9 mouse cellular contexts compared by ENCODE assay signal in the genomic region with DNA sequence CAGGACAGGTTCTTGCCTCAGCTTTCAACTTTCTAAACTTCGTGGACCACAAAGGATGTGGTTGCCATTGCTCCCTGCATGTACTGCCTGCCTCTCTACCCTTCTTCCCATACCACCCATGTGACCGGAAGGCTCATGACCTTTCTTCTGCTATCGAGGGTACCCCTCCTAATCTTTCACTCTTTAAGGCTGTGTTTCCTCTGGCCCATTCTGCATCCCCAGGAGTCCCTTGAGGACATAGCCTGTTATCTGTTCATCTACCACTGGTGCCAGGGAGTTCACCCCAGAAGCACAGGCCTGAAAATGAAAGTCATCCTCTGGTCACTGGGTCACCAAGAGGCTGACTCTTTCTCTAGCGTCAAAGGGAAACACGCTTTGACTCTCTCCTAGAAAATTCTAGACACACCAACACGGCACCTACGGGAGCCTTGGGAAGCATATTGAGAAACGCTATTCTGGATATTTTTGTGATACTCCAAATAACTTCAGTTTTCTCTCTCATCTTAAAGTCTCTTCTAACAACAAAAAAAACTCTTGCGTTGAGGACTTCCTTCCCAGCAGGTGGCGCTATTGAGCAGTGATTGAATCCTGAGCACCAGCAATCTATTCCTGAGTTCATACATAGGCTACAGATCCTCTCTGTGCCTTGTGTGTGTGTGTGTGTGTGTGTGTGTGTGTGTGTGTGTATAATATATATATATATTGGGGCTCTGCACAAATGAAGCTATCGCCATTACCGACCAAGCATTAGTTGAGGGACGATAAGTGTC. TPM values are rescaled to one million over a fixed set of nuclear protein-coding genes. Genes with fewer than 3 reads are reported as not detected.
DNase-seq lines count a peak whose midpoint lies in the region; ATAC-seq and TF ChIP-seq lines count a peak whose summit lies in the region.
"Had no signal": no experiment of that assay in that cellular context is flagged by ENCODE, and none has a peak within 500 bp of the region (broad histone marks: within the 10 kb centered on the region; RNA-seq: fewer than 3 reads in every experiment).

No protein-coding gene starts in this region.

- peak; percentile 20 for DNase-seq in G1E (ENCODE audit: low spot score)
- peak; percentile 85 for DNase-seq in adrenal gland, postnatal 10 days
- peak; percentile 70 for DNase-seq in embryo, embryonic 9.5 days (ENCODE audit: extremely low spot score)
- peak; percentile 78 to 86 for DNase-seq in heart, postnatal 14 days
- DNase-seq in layer of hippocampus, postnatal 36 days = peak; percentile 56 to 62
- DNase-seq in mesoderm, embryonic 11.5 days (ENCODE audit: low read depth, low spot score) = peak; percentile 85
- peak; percentile 59 to 71 for DNase-seq in right cerebral cortex, postnatal 36 days (ENCODE audit: low spot score in 2 of 2)

- no peak for ATAC-seq in G1E (ENCODE audit: extremely low read depth, insufficient number of reproducible peaks, low FRiP score, poor library complexity, severe bottlenecking)
- no peak for ATAC-seq in erythroid progenitor cell, adult 5-6 weeks (replicated peaks; ENCODE audit: low FRiP score, poor library complexity, severe bottlenecking)

- intact Hi-C loops in heart, postnatal 14 days (cut with DNase I) = loop anchor here (1.0 to 10.0 kb wide), 2 partner anchors 142 to 224 kb away; a partner anchor contains a TSS

- H3K9me3 ChIP-seq in G1E (replicated peaks) = no peaks in the 10 kb centered on the region
- H3K9me3 ChIP-seq: liver, embryonic 15.5 days had no signal

- H3K4me3 ChIP-seq in G1E (ENCODE audit: low read depth, low read length) = no peak overlapping the region
- H3K4me3 ChIP-seq: liver, embryonic 15.5 days had no signal

- H3K36me3 ChIP-seq in G1E (replicated peaks) = no peaks in the 10 kb centered on the region
- H3K36me3 ChIP-seq: liver, embryonic 15.5 days had no signal

- H3K27me3 ChIP-seq in G1E (ENCODE audit: insufficient read depth, low read length) = peaks cover 18% of the 10 kb centered on the region; the same call in 1 of the 2 replicates
- H3K27me3 ChIP-seq: liver, embryonic 15.5 days had no signal

- 0 out of 2 replicates have a peak, but pooled peaks have one; percentile 21 for TF ChIP-seq CTCF in G1E (IDR thresholded peaks at IDR 0.05; ENCODE audit: low read depth, low read length)

- peaks cover 11% of the 10 kb centered on the region for H3K4me1 ChIP-seq in G1E (ENCODE audit: insufficient read depth, low read depth, low read length)
- H3K4me1 ChIP-seq: liver, embryonic 15.5 days had no signal

RNA-seq across cellular contexts. Expression of a gene that starts 21.4 kb away (rescaled TPM):
- total RNA-seq in G1E (2014; fragmentation: Nextera tagmentation) = not detected in 2 replicates
- 0.05 and 0.35 TPM in 2 replicates for total RNA-seq in G1E (2017)
- not detected in 2 replicates for polyA plus RNA-seq in G1E (2012)
- total RNA-seq in adrenal gland, postnatal 10 days (2021) = under 1 TPM; 0.06 to 0.12 TPM
- total RNA-seq in heart, postnatal 14 days (2021) = under 1 TPM in 1 of 2 experiments, not detected in 1; 0.50 TPM
- total RNA-seq in layer of hippocampus, postnatal 36 days (2021) = under 1 TPM; 0.25 to 0.61 TPM
- not detected in 2 replicates for total RNA-seq in erythroid progenitor cell, adult 5-6 weeks (2015; ENCODE audit: low replicate concordance)
- not detected in 2 replicates for total RNA-seq in erythroid progenitor cell, adult 5-6 weeks (2017; ENCODE audit: low replicate concordance)
- polyA plus RNA-seq: liver, embryonic 15.5 days had no signal

RNA-seq across cellular contexts. Expression of a gene that starts 32.7 kb away (rescaled TPM):
- total RNA-seq in G1E (2014; fragmentation: Nextera tagmentation) (47.5 and 61.3 TPM in 2 replicates), G1E (2017) (33.1 and 34.2 TPM in 2 replicates)
- 8.4 and 19.8 TPM in 2 replicates for polyA plus RNA-seq in G1E (2012)
- 1 to 10 TPM; 4.5 to 4.6 TPM for total RNA-seq in adrenal gland, postnatal 10 days (2021)
- total RNA-seq in heart, postnatal 14 days (2021) = 1 to 10 TPM; 2.9 to 3.3 TPM
- total RNA-seq in layer of hippocampus, postnatal 36 days (2021) = 1 to 10 TPM; 1.0 to 1.2 TPM
- total RNA-seq in erythroid progenitor cell, adult 5-6 weeks (2015; ENCODE audit: low replicate concordance) = 55.1 and 61.2 TPM in 2 replicates
- total RNA-seq in erythroid progenitor cell, adult 5-6 weeks (2017; ENCODE audit: low replicate concordance) = 32.4 and 34.7 TPM in 2 replicates

Comparison
In these comparisons a context has a peak if more than half of its experiments do, and no peak if none do; other contexts are left out.
1. DNase-seq: peak in every context shown above with its lines; median percentile 85 in adrenal gland, postnatal 10 days; 85 in mesoderm, embryonic 11.5 days; 82 in heart, postnatal 14 days; 70 in embryo, embryonic 9.5 days; 65 in right cerebral cortex, postnatal 36 days; 59 in layer of hippocampus, postnatal 36 days; 20 in G1E.
2. RNA of a gene that starts 32.7 kb away (total RNA-seq): 33.1 to 61.3 TPM in G1E and 32.4 to 61.2 TPM in erythroid progenitor cell, adult 5-6 weeks; 4.5 to 4.6 TPM in adrenal gland, postnatal 10 days, 2.9 to 3.3 TPM in heart, postnatal 14 days and 1.0 to 1.2 TPM in layer of hippocampus, postnatal 36 days; every median in the first group is over 4 times any median in the second.